Mouse (Mus musculus) spleen, adult 18-20 months (tissue): ENCODE results near the gene Brms1l.
"Not testable (repeated sequence)": the region's sequence is repeated elsewhere in the genome, so short reads cannot be mapped to it uniquely, and the experiment has no call there.

Source experiments
- DNase-seq, 2 experiments: peaks; one replicate each; pipeline ENCODE4 v3.0.0; 2022; ENCODE audit warnings: mixed read lengths in 2 of 2

Brms1l gene

GRCm38 (mm10) chr12:55836199-55836951 is at the start of gene Brms1l:
TSS of gene Brms1l (plus strand) at chr12:55836324.
- peak; percentile 87 to 91 for DNase-seq

GRCm38 (mm10) chr12:55794485-55794884 is 41.6 kb upstream of the Brms1l start:
- DNase-seq: not testable (repeated sequence)

- no peak for DNase-seq
Observed at GRCm38 (mm10) chr12:55797103-55797502, 39.0 kb upstream of the Brms1l start.

- no peak for DNase-seq
Observed at GRCm38 (mm10) chr12:55798745-55799144, 37.4 kb upstream of the Brms1l start.

- DNase-seq: no peak
Observed at GRCm38 (mm10) chr12:55800144-55800543, 36.0 kb upstream of the Brms1l start.

- DNase-seq: no peak
Observed at GRCm38 (mm10) chr12:55801131-55801530, 35.0 kb upstream of the Brms1l start.

- no peak for DNase-seq
Observed at GRCm38 (mm10) chr12:55805035-55805434, 31.1 kb upstream of the Brms1l start.

GRCm38 (mm10) chr12:55816488-55816887 is 19.6 kb upstream of the Brms1l start:
- DNase-seq: no peak

GRCm38 (mm10) chr12:55820119-55820660 is 15.9 kb upstream of the Brms1l start:
- DNase-seq: no peak

GRCm38 (mm10) chr12:55820661-55821314 is 15.3 kb upstream of the Brms1l start, which contains the start of gene Ralgapa1:
TSS of gene Ralgapa1 (minus strand) at chr12:55821167.
- peak; percentile 80 to 85 for DNase-seq

- DNase-seq: no peak
Observed at GRCm38 (mm10) chr12:55824027-55824426, 12.1 kb upstream of the Brms1l start.

- no peak for DNase-seq
Observed at GRCm38 (mm10) chr12:55825537-55825936, 10.6 kb upstream of the Brms1l start.

- DNase-seq: peak; percentile 25 to 57
Observed at GRCm38 (mm10) chr12:55831101-55831500, 5.0 kb upstream of the Brms1l start.

GRCm38 (mm10) chr12:55832961-55833360 is 3.2 kb upstream of the Brms1l start:
- no peak for DNase-seq

- no peak for DNase-seq
Observed at GRCm38 (mm10) chr12:55833906-55834625, 2.1 kb upstream of the Brms1l start.

GRCm38 (mm10) chr12:55834891-55835290 is 1.2 kb upstream of the Brms1l start:
- no peak for DNase-seq

GRCm38 (mm10) chr12:55835857-55836198 is 296 bp upstream of the Brms1l start:
- no peak for DNase-seq

GRCm38 (mm10) chr12:55837495-55837894 is 1.4 kb downstream of the Brms1l start:
- DNase-seq: no peak

GRCm38 (mm10) chr12:55846741-55847140 is 10.6 kb downstream of the Brms1l start:
- peak in 1 of 2 experiments; percentile 48 for DNase-seq

GRCm38 (mm10) chr12:55847851-55848250 is 11.7 kb downstream of the Brms1l start:
- no peak for DNase-seq

GRCm38 (mm10) chr12:55850650-55851049 is 14.5 kb downstream of the Brms1l start:
- no peak for DNase-seq

- DNase-seq: no peak
Observed at GRCm38 (mm10) chr12:55859409-55860349, 23.6 kb downstream of the Brms1l start.
